Mouse (Mus musculus) forebrain, embryonic 11.5 days (tissue): ENCODE data around the gene Kif26b. TPM values are rescaled to one million over a fixed set of nuclear protein-coding genes. Genes with fewer than 3 reads are reported as not detected.

Experiments used
- ATAC-seq: fragments of 200-750 bp; cut with Nextera tagmentation; replicated peaks from 2 replicates; pipeline ENCODE4 v1.8.0; 2017; ENCODE audit warnings: moderate TSS enrichment; ENCODE audit not compliant: low FRiP score
- DNase-seq: peaks from one replicate; pipeline ENCODE4 v3.0.0-alpha.2; 2017; ENCODE audit warnings: low spot score
- H3K27ac ChIP-seq: fragments of 300-500 bp; sonication (generic); 2 replicates; pipeline ENCODE4 v1.5.1; 2014; ENCODE audit warnings: low read depth, low read length
- H3K27me3 ChIP-seq: fragments of 300-500 bp; sonication (generic); 2 replicates; pipeline ENCODE4 v1.6.1; 2014; ENCODE audit warnings: mild to moderate bottlenecking, low read length, mixed read lengths; ENCODE audit not compliant: control insufficient read depth, insufficient read depth
- H3K36me3 ChIP-seq: fragments of 300-500 bp; sonication (generic); 2 replicates; pipeline ENCODE4 v1.6.1; 2014; ENCODE audit warnings: mild to moderate bottlenecking, low read length, moderate library complexity, mixed read lengths; ENCODE audit not compliant: control insufficient read depth, insufficient read depth
- H3K4me1 ChIP-seq: fragments of 300-500 bp; sonication (generic); replicated peaks from 2 replicates; pipeline ENCODE4 v1.6.1; 2014; ENCODE audit warnings: low read length, mixed read lengths; ENCODE audit not compliant: control insufficient read depth, insufficient read depth
- H3K4me2 ChIP-seq: fragments of 300-500 bp; sonication (generic); 2 replicates; pipeline ENCODE4 v1.6.1; 2014; ENCODE audit warnings: low read depth, mild to moderate bottlenecking, low read length, moderate library complexity, mixed read lengths; ENCODE audit not compliant: severe bottlenecking
- H3K4me3 ChIP-seq: fragments of 300-500 bp; sonication (generic); 2 replicates; pipeline ENCODE4 v1.5.1; 2014; ENCODE audit warnings: low read depth, low read length
- H3K9ac ChIP-seq: fragments of 300-500 bp; sonication (generic); 2 replicates; pipeline ENCODE4 v1.6.1; 2014; ENCODE audit warnings: low read length
- H3K9me3 ChIP-seq: fragments of 300-500 bp; sonication (generic); 2 replicates; pipeline ENCODE4 v1.6.1; 2016; ENCODE audit warnings: low read length, mixed read lengths; ENCODE audit not compliant: control insufficient read depth
- WGBS: fragments of 180-500 bp; shearing (Covaris S2); extraction: QIAGEN DNeasy Blood & Tissue Kit; methylation state at CpG from one replicate; pipeline ENCODE4 v1.1.7; 2014; 5-methylcytosine and 5-hydroxymethylcytosine counted together
- polyA plus RNA-seq: library from polyadenylated mRNA; unstranded; fragments of >200 nt; fragmentation: Nextera tagmentation; extraction: Ambion mirVana; gene quantifications from 2 replicates; pipeline ENCODE4 v1.2.1, GENCODE M21; 2014

Gene Kif26b
- polyA plus RNA-seq, 1 experiment from 2014 or later = 8.1 TPM

DNA sequence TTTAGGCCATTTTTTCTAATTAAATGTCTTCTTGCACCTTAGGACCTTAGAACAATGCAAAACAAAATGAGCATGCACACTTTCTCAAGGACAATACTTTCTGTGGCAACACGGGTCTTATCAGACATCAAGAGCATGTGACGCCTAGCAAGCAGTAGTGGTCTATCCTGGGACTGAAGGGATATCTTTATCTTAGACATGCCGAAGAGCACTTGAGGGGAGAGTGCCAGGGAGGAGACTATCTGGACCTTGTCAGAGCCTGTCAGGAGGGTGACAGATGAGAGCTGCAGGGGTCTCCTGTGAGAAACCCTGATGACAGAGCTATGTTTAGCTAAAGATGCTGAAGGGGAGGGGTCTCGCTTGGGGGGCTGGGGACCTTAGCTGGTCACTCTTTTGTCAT, 116.0 kb downstream of the Kif26b start:
- H3K9me3 ChIP-seq = no peaks in the 10 kb centered on the region
- whole genome bisulfite sequencing = 78% methylated on average over 4 of the region's 4 CpGs
- H3K27ac ChIP-seq = no peak overlapping the region

DNA sequence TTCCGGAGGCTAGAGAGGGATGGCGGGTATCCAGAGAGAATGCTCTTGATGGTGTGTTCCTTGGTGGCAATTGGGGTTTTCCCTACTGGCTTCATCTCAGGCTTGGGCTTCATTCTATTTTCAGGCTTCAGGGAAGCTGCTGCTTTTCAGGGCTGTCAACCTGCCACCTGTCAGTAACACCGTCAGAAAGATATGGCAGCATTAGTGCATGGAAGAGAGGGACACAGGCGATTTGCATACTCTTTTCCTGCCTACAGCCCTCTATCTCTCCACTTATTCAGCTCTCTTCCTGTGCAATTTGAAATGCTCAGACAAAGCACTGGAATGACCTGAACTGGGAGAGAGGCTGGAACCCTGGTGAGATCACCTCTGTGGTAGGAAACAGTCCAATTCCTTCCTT, 117.7 kb downstream of the Kif26b start:
- no peaks in the 10 kb centered on the region for H3K9me3 ChIP-seq
- H3K27ac ChIP-seq = no peak overlapping the region
- 90% methylated on average over 4 of the region's 4 CpGs for WGBS
- no peaks in the 10 kb centered on the region for H3K27me3 ChIP-seq
- ATAC-seq (no peak), DNase-seq (no peak)
- no peaks in the 10 kb centered on the region for H3K36me3 ChIP-seq
- no peak overlapping the region for H3K9ac ChIP-seq
- H3K4me2 ChIP-seq = no peak overlapping the region
- H3K4me1 ChIP-seq = no peaks in the 10 kb centered on the region
- H3K4me3 ChIP-seq = no peak overlapping the region

More for the DNA sequence above, 116.0 kb downstream of the Kif26b start:
- H3K4me3 ChIP-seq = no peak overlapping the region
- no peak overlapping the region for H3K9ac ChIP-seq
- ATAC-seq = no peak
- H3K36me3 ChIP-seq = no peaks in the 10 kb centered on the region
- no peaks in the 10 kb centered on the region for H3K4me1 ChIP-seq
- no peak overlapping the region for H3K4me2 ChIP-seq
- H3K27me3 ChIP-seq = no peaks in the 10 kb centered on the region
- DNase-seq = no peak

DNA sequence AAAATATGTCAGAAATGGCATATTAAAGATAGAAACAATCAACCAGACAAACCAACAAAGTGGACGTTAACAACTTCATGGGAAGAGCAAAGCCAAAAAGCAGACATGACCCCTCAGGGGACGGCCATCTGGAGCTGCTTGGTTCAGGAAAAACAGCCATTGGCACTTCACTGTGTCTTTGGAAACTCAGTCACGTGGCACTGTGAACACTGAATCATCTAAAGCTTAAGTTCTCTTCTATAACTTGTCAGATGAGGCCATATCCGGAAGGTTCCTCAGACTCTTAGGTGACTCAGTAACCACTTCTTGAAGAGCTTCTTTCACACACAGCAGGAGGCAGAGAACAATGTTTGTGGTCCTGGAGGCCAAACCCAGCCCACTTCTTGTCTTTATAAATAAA, 126.6 kb downstream of the Kif26b start:
- no peak for ATAC-seq
- H3K4me2 ChIP-seq = no peak overlapping the region

DNA sequence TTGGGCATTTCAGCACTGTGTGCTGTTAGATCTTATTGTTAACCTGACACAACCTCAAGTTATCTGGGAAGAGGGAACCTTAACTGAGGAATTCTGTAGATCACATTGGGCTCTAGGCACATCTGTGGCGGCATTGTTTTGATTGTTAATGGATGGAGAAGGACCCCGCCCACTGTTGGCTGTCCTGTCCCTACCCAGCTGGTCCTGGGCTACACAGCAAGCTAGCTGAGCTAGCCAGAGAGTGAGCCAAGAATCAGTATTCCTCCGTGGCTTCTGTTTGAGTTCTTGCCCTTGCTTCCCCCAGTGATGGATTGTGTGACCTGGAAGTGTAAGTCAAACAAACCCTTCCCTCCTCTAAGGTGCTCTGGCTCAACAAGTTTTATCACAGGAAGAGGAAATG, 132.1 kb downstream of the Kif26b start:
- no peak for ATAC-seq
- Histone ChIP-seq H3K27me3 (no peaks in the 10 kb centered on the region), H3K27ac (no peak overlapping the region), H3K9me3 (no peaks in the 10 kb centered on the region), H3K9ac (no peak overlapping the region), H3K4me3 (no peak overlapping the region), H3K4me2 (no peak overlapping the region), H3K36me3 (no peaks in the 10 kb centered on the region), H3K4me1 (no peaks in the 10 kb centered on the region; the same call in 1 of the 2 replicates)
- DNase-seq = no peak
- 68% methylated on average over 3 of the region's 3 CpGs for WGBS

More for the DNA sequence above, 126.6 kb downstream of the Kif26b start:
- Histone ChIP-seq H3K9me3 (no peaks in the 10 kb centered on the region), H3K27ac (no peak overlapping the region), H3K27me3 (no peaks in the 10 kb centered on the region), H3K36me3 (no peaks in the 10 kb centered on the region), H3K9ac (no peak overlapping the region), H3K4me1 (no peaks in the 10 kb centered on the region), H3K4me3 (no peak overlapping the region)
- 83% methylated on average over 4 of the region's 4 CpGs for WGBS
- DNase-seq = no peak

DNA sequence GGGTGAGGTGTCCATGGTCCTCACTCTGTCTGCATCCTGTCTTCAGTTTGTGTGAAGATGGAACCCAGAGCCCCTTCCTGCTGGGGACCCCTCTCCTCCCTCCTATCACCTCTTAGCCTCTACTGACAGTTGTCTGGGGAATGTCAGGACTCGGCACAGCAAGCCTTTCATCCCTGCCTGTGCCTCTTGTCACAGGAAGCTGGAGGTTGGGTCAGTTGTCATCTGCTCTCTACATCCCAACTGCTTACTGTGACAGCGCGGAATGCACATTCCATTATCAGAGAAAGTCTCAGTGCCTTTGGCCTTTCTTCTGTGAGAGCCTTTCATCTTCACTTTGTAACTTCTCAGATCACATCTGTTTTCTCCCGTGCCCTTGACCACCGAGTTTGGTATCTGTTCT, 132.6 kb downstream of the Kif26b start:
- no peak overlapping the region for H3K27ac ChIP-seq
- DNase-seq (no peak), ATAC-seq (no peak)
- no peak overlapping the region for H3K4me3 ChIP-seq
- no peaks in the 10 kb centered on the region; the same call in 1 of the 2 replicates for H3K4me1 ChIP-seq
- no peaks in the 10 kb centered on the region for H3K27me3 ChIP-seq
- no peaks in the 10 kb centered on the region for H3K9me3 ChIP-seq
- no peaks in the 10 kb centered on the region for H3K36me3 ChIP-seq
- 65% methylated on average over 5 of the region's 5 CpGs for WGBS
- no peak overlapping the region for H3K9ac ChIP-seq
- no peak overlapping the region for H3K4me2 ChIP-seq

DNA sequence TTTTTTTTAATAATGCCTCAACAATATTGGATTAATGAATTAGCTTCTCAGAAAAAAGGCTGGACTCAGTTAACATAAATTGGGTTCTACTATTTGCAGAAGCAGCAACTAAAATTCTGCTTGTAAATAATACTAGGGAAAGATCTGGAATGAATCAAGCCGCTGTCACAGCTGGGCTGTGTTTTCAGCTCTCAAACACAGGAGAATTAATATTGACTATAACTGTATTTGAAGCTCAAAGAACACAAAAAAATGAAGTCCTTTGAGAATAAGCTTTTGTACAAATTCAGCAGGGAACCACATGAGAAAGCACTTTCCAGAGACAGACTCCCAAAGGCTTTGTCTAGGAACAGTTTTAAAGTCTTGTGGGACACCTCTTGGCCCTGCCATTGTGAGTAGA, 134.6 kb downstream of the Kif26b start:
- Histone ChIP-seq H3K27me3 (no peaks in the 10 kb centered on the region), H3K4me1 (no peaks in the 10 kb centered on the region; the same call in 1 of the 2 replicates), H3K4me2 (no peak overlapping the region), H3K9ac (no peak overlapping the region), H3K4me3 (no peak overlapping the region), H3K36me3 (no peaks in the 10 kb centered on the region), H3K27ac (no peak overlapping the region), H3K9me3 (no peaks in the 10 kb centered on the region)
- DNase-seq = no peak
- 74% methylated on average over 1 of the region's 1 CpGs for WGBS
- ATAC-seq = no peak

DNA sequence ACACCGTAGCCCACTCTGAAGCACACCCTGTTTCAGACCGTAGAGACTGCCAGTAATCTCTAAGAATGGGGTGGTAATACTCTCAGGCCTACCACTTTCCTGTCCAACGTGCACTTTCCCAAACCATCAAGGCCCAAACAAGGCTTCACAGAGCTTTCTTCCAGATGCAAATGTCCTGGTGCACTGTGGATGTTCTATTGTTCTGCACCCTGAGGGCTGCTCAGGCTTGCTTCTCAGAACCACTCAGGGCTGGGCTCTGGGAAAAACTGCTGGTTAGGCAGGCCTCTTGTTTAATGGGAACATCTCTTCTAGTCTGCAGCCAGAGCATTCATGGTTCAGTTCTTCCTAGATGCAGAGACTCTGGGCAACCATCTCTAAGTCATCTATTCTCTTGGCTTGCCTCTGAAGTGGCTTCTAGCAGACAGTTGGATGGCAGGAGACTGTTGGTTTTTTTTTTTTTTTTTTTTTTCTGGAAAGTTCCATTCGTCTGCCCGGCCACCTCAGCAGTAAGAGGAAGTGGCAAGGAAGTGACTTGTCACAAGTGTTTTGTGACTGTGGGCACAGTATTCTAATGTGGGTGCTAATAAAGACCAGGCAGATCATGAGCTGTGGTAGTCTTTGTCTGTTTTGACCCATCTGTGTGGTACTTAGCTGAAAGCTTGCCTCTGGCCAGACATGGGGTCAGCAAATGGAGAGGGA, 135.5 kb downstream of the Kif26b start:
- DNase-seq (no peak), ATAC-seq (no peak)
- H3K9ac ChIP-seq = no peak overlapping the region
- H3K4me2 ChIP-seq = no peak overlapping the region
- no peaks in the 10 kb centered on the region for H3K9me3 ChIP-seq
- H3K27ac ChIP-seq = no peak overlapping the region
- H3K27me3 ChIP-seq = no peaks in the 10 kb centered on the region
- WGBS = 80% methylated on average over 5 of the region's 5 CpGs
- no peaks in the 10 kb centered on the region; the same call in 1 of the 2 replicates for H3K4me1 ChIP-seq
- no peak overlapping the region for H3K4me3 ChIP-seq
- H3K36me3 ChIP-seq = no peaks in the 10 kb centered on the region

DNA sequence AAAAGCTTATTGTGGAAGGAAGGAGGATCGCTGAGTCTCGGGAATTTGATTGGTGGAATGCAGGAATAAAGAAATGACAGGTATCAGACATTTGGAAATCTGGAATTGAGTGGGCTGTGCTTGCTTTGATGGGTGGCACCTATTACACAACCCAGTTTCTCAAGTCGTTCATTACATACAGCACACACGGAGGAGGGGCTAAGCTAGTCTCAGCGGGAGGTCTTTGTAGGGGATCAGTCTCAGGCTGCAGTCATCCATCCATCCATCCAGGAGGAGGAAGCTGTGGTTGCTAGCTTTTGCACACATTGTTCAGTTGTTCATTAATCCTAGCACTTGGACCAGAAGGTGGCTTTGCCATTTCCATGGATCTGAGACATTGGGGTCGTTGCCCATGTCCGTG, 137.6 kb downstream of the Kif26b start:
- Histone ChIP-seq H3K4me2 (no peak overlapping the region), H3K9ac (no peak overlapping the region), H3K4me3 (no peak overlapping the region), H3K4me1 (no peaks in the 10 kb centered on the region; the same call in 1 of the 2 replicates), H3K27me3 (no peaks in the 10 kb centered on the region), H3K27ac (no peak overlapping the region), H3K36me3 (no peaks in the 10 kb centered on the region), H3K9me3 (no peaks in the 10 kb centered on the region)
- no peak for DNase-seq
- 73% methylated on average over 7 of the region's 7 CpGs for WGBS
- no peak for ATAC-seq

DNA sequence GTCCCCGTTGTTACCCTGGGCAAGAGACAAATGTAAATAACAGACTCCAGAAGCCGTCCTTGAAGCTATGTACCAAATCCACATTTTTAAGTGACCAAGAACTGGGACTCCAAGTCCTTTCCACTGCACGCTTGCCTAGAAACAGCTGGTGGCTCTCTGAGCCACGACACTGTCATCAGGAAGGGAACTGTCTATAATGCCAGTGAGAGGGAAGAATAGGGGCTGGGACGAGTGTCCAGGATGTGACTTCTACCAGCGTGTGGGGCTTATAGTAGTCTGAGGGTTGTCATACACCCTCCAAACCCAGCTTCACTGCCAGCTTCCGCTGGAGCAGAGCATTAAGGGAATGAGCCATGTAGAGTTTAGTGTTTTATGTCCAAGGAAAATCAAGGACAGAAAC, 138.9 kb downstream of the Kif26b start:
- WGBS = 88% methylated on average over 7 of the region's 7 CpGs
- H3K4me2 ChIP-seq = no peak overlapping the region
- DNase-seq = no peak
- H3K4me3 ChIP-seq = no peak overlapping the region
- H3K36me3 ChIP-seq = no peaks in the 10 kb centered on the region
- H3K9ac ChIP-seq = no peak overlapping the region
- H3K4me1 ChIP-seq = no peaks in the 10 kb centered on the region; the same call in 1 of the 2 replicates
- no peak for ATAC-seq
- no peaks in the 10 kb centered on the region for H3K27me3 ChIP-seq
- no peak overlapping the region for H3K27ac ChIP-seq
- no peaks in the 10 kb centered on the region for H3K9me3 ChIP-seq
